Mouse (Mus musculus) heart, embryonic 15.5 days (tissue): Measurements from ENCODE around the gene Vax1. TPM values are rescaled to one million over a fixed set of nuclear protein-coding genes. Genes with fewer than 3 reads are reported as not detected.
A peak's percentile ranks its signal among the peaks of the same experiment; 100 is the strongest.

Experiments used
- ATAC-seq: fragments of 200-750 bp; cut with Nextera tagmentation; replicated peaks from 2 replicates; pipeline ENCODE4 v1.8.0; 2017; ENCODE audit warnings: low read depth, moderate TSS enrichment; ENCODE audit not compliant: insufficient number of reproducible peaks, insufficient read depth, low FRiP score
- H3K27ac ChIP-seq: fragments of 300-500 bp; sonication (generic); 2 replicates; pipeline ENCODE4 v1.5.1; 2015; ENCODE audit warnings: mild to moderate bottlenecking, inconsistent platforms
- H3K27me3 ChIP-seq: fragments of 300-500 bp; sonication (generic); 2 replicates; pipeline ENCODE4 v1.6.1; 2015; ENCODE audit warnings: inconsistent platforms
- H3K36me3 ChIP-seq: fragments of 300-500 bp; sonication (generic); 2 replicates; pipeline ENCODE4 v1.6.1; 2015; ENCODE audit warnings: mild to moderate bottlenecking, inconsistent platforms
- H3K4me1 ChIP-seq: fragments of 300-500 bp; sonication (generic); replicated peaks from 2 replicates; pipeline ENCODE4 v1.6.1; 2015; ENCODE audit warnings: inconsistent platforms
- H3K4me2 ChIP-seq: fragments of 300-500 bp; sonication (generic); 2 replicates; pipeline ENCODE4 v1.6.1; 2015; ENCODE audit warnings: inconsistent platforms, mild to moderate bottlenecking, moderate library complexity
- H3K4me3 ChIP-seq: fragments of 300-500 bp; sonication (generic); 2 replicates; pipeline ENCODE4 v1.5.1; 2015; ENCODE audit warnings: mild to moderate bottlenecking, inconsistent platforms
- H3K9ac ChIP-seq: fragments of 300-500 bp; sonication (generic); 2 replicates; pipeline ENCODE4 v1.6.1; 2015; ENCODE audit warnings: mild to moderate bottlenecking, inconsistent platforms
- H3K9me3 ChIP-seq: fragments of 300-500 bp; sonication (generic); replicated peaks from 2 replicates; pipeline ENCODE4 v1.6.1; 2016; ENCODE audit warnings: inconsistent platforms
- WGBS: fragments of 180-500 bp; shearing (Covaris S2); methylation state at CpG from one replicate; pipeline ENCODE4 v1.1.7; 2015; ENCODE audit warnings: mixed read lengths; 5-methylcytosine and 5-hydroxymethylcytosine counted together
- polyA plus RNA-seq: library from polyadenylated mRNA; unstranded; fragments of >200 nt; fragmentation: Nextera tagmentation; extraction: Ambion mirVana; gene quantifications from 2 replicates; pipeline ENCODE4 v1.2.1, GENCODE M21; 2015

The Vax1 gene
- polyA plus RNA-seq, 1 experiment from 2014 or later, result not detected

GRCm38 (mm10) chr19:59167871-59168270, 2.0 kb downstream of the Vax1 start:
- Histone ChIP-seq H3K9ac (no peak overlapping the region), H3K4me2 (no peak overlapping the region), H3K27me3 (peaks cover 100% of the 10 kb centered on the region), H3K9me3 (no peaks in the 10 kb centered on the region), H3K36me3 (no peaks in the 10 kb centered on the region), H3K4me3 (no peak overlapping the region), H3K27ac (no peak overlapping the region), H3K4me1 (peaks cover 36% of the 10 kb centered on the region)
- WGBS, result 46% methylated on average over 5 of the region's 5 CpGs
- ATAC-seq, result no peak

DNA sequence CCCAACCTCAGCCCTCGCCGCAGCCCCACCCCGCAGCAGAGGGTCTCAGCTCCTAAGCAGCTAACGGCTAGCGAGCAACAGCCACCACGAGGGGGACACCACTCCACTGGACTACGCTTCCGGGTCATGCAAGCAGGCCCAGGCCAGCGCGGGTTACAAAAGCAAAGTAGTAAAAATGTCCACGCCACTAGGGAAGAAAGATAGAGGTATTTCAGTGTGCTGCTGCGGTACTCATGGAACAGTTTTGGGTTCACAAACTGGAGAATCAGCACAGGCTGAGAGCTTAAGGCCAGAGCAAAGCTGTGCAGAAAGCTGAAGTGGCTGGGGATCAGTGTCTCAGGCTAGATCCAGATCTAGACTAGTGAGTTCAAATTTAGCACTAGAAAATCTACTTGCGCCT, 3.0 kb downstream of the Vax1 start:
- ATAC-seq, result no peak
- Histone ChIP-seq H3K27me3 (peaks cover 100% of the 10 kb centered on the region), H3K4me2 (peak overlapping the region; percentile 88), H3K27ac (no peak overlapping the region), H3K9me3 (no peaks in the 10 kb centered on the region), H3K4me3 (peak overlapping the region; percentile 49), H3K9ac (no peak overlapping the region), H3K4me1 (peaks cover 36% of the 10 kb centered on the region), H3K36me3 (no peaks in the 10 kb centered on the region)
- 8% methylated on average over 13 of the region's 13 CpGs for WGBS

DNA sequence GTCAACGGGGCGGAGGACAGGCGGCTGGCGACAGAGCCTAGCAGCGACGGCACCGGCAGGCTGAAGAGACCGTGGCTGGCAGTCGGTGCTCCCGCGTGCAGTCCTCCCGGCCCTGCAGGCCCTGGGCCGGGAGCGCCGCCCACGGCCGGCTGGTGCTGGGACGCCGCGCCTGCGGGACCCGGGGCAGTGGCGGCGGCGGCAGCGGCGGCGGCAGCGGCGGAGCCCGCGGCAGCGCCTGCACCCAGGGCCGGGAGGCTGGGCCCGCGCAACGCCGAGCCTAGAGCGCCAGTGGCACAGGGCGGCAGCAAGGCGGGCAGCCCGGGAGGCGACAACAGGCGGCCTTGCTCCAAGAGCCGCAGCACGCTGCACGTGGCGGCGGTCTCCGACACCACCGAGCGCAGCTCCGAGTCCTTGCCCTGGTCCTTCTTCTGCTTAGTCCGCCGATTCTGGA, 3.5 kb downstream of the Vax1 start:
- ATAC-seq, result 0 out of 2 replicates have a peak, but pooled peaks have one; percentile 29
- WGBS, result 2% methylated on average over 51 of the region's 55 CpGs
- Histone ChIP-seq H3K9me3 (no peaks in the 10 kb centered on the region), H3K9ac (peak overlapping the region; percentile 44), H3K4me1 (peaks cover 31% of the 10 kb centered on the region), H3K27ac (no peak overlapping the region), H3K36me3 (no peaks in the 10 kb centered on the region), H3K4me2 (peak overlapping the region; percentile 88), H3K4me3 (peak overlapping the region; percentile 49), H3K27me3 (peaks cover 100% of the 10 kb centered on the region)

GRCm38 (mm10) chr19:59165577-59165976, 4.3 kb downstream of the Vax1 start:
- Histone ChIP-seq H3K4me1 (peaks cover 25% of the 10 kb centered on the region), H3K4me2 (peak overlapping the region; percentile 88), H3K9ac (no peak overlapping the region), H3K9me3 (no peaks in the 10 kb centered on the region), H3K4me3 (peak overlapping the region; percentile 49; the same call in 1 of the 2 replicates), H3K27me3 (peaks cover 100% of the 10 kb centered on the region), H3K36me3 (no peaks in the 10 kb centered on the region), H3K27ac (no peak overlapping the region)
- 12% methylated on average over 7 of the region's 7 CpGs for WGBS
- ATAC-seq, result no peak

DNA sequence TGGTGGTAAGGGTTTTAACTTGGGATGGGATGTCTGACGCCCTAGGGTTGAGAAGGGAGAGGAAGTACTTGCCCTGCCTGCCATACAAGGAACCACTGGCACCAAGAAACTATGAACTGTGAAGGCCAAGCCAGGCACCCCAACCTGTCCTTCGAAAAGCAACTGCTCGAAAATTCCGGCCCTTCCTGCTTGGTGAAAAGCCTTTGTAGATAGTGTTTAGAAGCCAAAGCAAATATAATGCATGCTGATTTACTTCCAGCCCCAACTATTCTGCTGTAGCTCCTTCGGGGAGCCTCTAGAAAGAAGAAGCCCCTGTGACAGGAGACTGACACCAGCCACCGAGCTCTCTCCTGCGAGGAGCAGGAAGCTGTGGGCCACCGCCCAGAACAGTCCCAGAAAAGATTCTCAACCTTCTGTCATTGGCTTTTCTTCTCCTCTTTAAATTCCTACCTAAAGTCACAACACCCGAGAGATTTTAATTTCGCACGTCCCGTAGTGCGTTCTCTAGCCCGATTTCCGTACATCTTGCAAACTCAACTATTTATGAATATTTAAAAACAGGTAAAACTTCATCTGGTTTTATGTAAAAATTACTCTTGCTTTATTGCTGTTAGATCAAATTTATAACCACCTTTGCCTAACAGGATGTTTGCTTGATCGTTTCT, 4.8 kb downstream of the Vax1 start:
- Histone ChIP-seq H3K4me3 (no peak overlapping the region), H3K9me3 (no peaks in the 10 kb centered on the region), H3K36me3 (no peaks in the 10 kb centered on the region), H3K27me3 (peaks cover 99% of the 10 kb centered on the region), H3K27ac (no peak overlapping the region), H3K4me1 (peaks cover 21% of the 10 kb centered on the region), H3K4me2 (no peak overlapping the region), H3K9ac (no peak overlapping the region)
- no peak for ATAC-seq
- 18% methylated on average over 16 of the region's 16 CpGs for WGBS

DNA sequence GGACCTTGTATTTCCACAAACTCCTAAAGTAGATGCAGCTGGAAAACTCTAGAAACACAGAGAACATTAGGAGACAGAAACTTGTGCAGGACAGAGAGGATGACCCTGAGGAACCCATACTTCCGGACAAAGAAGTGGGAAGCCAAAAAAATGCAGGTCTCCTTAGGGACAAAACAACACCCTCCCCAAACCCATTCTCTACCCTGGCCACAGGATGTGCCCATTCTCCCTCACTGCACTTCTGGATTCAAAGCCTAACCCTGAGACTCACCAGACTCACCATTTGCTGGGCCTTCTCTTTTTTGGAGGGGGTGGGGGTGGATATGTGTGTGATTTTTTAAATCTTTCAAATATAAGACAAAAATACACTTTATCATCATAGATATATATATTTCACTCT, 5.7 kb downstream of the Vax1 start:
- Histone ChIP-seq H3K4me1 (peaks cover 12% of the 10 kb centered on the region), H3K27me3 (peaks cover 97% of the 10 kb centered on the region), H3K4me2 (no peak overlapping the region), H3K4me3 (no peak overlapping the region), H3K36me3 (no peaks in the 10 kb centered on the region), H3K27ac (no peak overlapping the region), H3K9me3 (no peaks in the 10 kb centered on the region), H3K9ac (no peak overlapping the region)
- WGBS, result 35% methylated on average over 1 of the region's 1 CpGs
- ATAC-seq, result no peak

GRCm38 (mm10) chr19:59156702-59157101, 13.2 kb downstream of the Vax1 start:
- peaks cover 30% of the 10 kb centered on the region for H3K27me3 ChIP-seq
- 46% methylated on average over 4 of the region's 4 CpGs for WGBS
- H3K4me2 ChIP-seq, result no peak overlapping the region
- no peaks in the 10 kb centered on the region for H3K36me3 ChIP-seq
- H3K27ac ChIP-seq, result no peak overlapping the region
- no peak for ATAC-seq
- H3K9me3 ChIP-seq, result no peaks in the 10 kb centered on the region
- no peak overlapping the region for H3K4me3 ChIP-seq
- no peak overlapping the region for H3K9ac ChIP-seq
- H3K4me1 ChIP-seq, result no peaks in the 10 kb centered on the region

DNA sequence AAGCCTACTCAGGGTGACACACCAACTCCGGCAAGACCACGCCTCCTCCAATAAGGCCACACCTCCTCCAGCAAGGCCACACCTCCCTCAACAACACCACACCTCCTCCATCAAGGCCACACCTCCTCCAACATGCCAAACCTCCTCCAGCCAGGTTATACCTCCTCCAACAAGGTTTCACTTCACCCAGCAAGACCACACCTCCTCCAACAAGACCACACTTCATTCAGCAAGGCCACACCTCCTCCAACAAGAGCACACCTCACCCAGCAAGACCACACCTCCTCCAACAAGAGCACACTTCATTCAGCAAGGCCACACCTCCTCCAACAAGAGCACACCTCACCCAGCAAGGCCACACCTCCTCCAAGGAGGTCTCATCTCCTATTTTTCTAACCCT, 15.7 kb downstream of the Vax1 start:
- whole genome bisulfite sequencing, result 69% methylated on average over 2 of the region's 2 CpGs
- no peak for ATAC-seq
- Histone ChIP-seq H3K36me3 (no peaks in the 10 kb centered on the region), H3K9ac (no peak overlapping the region), H3K27me3 (peaks cover 7% of the 10 kb centered on the region; the same call in 1 of the 2 replicates), H3K4me1 (no peaks in the 10 kb centered on the region), H3K9me3 (no peaks in the 10 kb centered on the region), H3K4me2 (no peak overlapping the region), H3K27ac (no peak overlapping the region), H3K4me3 (no peak overlapping the region)

DNA sequence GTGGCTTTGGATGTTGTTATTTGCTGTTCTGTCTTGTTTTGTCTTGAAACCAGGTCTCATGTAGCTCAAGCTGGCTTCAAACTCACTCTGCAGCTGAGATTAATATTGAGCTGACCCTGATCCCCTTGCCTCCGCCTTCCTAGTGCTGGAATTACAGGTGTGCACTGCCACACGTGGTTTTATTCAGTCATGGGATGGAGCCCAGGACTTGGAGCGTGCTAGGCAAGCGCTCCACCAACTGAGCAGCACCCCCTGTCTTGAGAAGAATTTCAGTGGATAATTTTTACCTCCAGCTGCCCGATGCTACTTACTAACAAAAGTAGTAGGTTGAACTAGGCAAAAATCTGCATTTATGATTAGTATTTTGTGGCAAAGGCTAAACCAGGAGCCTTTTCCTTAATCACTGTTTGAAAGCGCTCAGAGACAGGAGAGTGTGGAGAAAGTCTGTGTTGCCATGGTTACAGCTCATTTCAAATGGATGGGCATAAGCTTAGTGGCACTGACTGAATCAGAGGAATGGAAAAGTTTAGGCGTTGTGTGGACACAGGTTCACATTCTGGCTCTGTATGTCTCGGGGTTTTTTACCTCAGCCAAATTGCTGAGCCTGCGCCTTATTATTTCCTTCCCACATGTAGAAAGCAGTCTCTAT, 24.2 kb downstream of the Vax1 start:
- H3K27me3 ChIP-seq, result no peaks in the 10 kb centered on the region; the same call in 1 of the 2 replicates

GRCm38 (mm10) chr19:59145064-59145463, 24.8 kb downstream of the Vax1 start:
- H3K27me3 ChIP-seq, result no peaks in the 10 kb centered on the region; the same call in 1 of the 2 replicates
- ATAC-seq, result no peak
- H3K9me3 ChIP-seq, result no peaks in the 10 kb centered on the region
- H3K36me3 ChIP-seq, result no peaks in the 10 kb centered on the region
- no peaks in the 10 kb centered on the region for H3K4me1 ChIP-seq
- WGBS, result 74% methylated on average over 6 of the region's 6 CpGs
- H3K9ac ChIP-seq, result no peak overlapping the region
- no peak overlapping the region for H3K27ac ChIP-seq
- no peak overlapping the region for H3K4me2 ChIP-seq
- no peak overlapping the region for H3K4me3 ChIP-seq

More for the DNA sequence above, 24.2 kb downstream of the Vax1 start:
- no peak overlapping the region for H3K27ac ChIP-seq
- H3K36me3 ChIP-seq, result no peaks in the 10 kb centered on the region
- H3K4me1 ChIP-seq, result no peaks in the 10 kb centered on the region
- no peak overlapping the region for H3K4me2 ChIP-seq
- no peak overlapping the region for H3K4me3 ChIP-seq
- no peak overlapping the region for H3K9ac ChIP-seq
- H3K9me3 ChIP-seq, result no peaks in the 10 kb centered on the region
- WGBS, result 61% methylated on average over 9 of the region's 9 CpGs
- no peak for ATAC-seq

GRCm38 (mm10) chr19:59142206-59142605, 27.6 kb downstream of the Vax1 start:
- no peaks in the 10 kb centered on the region for H3K4me1 ChIP-seq
- 68% methylated on average over 4 of the region's 4 CpGs for WGBS
- no peak overlapping the region for H3K4me2 ChIP-seq
- no peaks in the 10 kb centered on the region for H3K27me3 ChIP-seq
- no peak for ATAC-seq
- no peak overlapping the region for H3K27ac ChIP-seq
- H3K9ac ChIP-seq, result no peak overlapping the region
- no peaks in the 10 kb centered on the region for H3K9me3 ChIP-seq
- H3K4me3 ChIP-seq, result no peak overlapping the region
- no peaks in the 10 kb centered on the region for H3K36me3 ChIP-seq

DNA sequence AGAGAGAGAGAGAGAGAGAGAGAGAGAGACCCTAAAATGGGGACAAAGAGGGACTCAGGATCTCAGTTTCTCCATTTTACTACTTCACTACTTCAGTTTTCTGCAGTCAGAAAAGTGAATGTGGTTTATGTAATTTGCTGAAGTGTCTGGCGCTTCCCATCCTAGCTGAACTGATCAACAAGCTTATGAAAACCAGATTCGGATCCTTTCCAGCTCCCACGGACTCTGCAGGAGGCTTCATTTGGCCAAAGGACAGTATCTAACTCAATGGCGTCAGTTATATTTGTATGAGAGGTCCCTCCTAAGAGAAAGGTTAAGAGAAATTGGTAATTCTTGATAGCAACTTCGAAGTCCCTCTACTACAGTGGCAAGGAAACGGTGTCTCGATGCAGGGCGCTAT, 34.5 kb downstream of the Vax1 start:
- Histone ChIP-seq H3K27me3 (no peaks in the 10 kb centered on the region; the same call in 1 of the 2 replicates), H3K36me3 (no peaks in the 10 kb centered on the region), H3K9me3 (no peaks in the 10 kb centered on the region), H3K9ac (no peak overlapping the region), H3K4me1 (no peaks in the 10 kb centered on the region), H3K27ac (no peak overlapping the region), H3K4me2 (no peak overlapping the region), H3K4me3 (no peak overlapping the region)
- WGBS, result 73% methylated on average over 8 of the region's 8 CpGs
- ATAC-seq, result no peak
